Mouse (Mus musculus) c-Kit-positive CD71-negative TER-119-negative erythroid progenitor cells, embryonic 14.5 days (primary cell): ENCODE results near the gene Ptbp3.
A peak's percentile ranks its signal among the peaks of the same experiment; 100 is the strongest.

Experiments
- DNase-seq: peaks from one replicate; pipeline ENCODE4 v3.0.0-alpha.2; 2013; ENCODE audit warnings: low read depth

Gene Ptbp3

DNA sequence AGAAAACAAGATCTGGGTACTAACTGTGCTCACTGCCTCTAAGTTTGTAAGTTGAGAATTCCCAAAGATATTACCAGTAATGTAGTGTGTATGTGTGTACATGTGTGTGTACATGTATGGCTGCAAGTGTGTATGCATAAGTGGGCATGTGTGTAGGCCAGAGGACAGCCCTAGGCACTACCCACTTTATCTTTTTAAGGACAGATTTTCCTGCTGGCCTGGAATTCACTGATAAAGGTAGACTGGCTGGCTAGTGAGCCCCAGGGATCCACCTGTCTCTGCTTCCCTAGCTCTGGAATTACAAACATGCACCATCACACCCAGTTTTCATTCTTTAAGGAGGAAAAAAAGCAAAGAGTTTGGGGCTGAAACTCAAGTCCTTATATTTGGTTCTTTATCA, 6.0 kb upstream of the Ptbp3 start:
- DNase-seq, result no peak

DNA sequence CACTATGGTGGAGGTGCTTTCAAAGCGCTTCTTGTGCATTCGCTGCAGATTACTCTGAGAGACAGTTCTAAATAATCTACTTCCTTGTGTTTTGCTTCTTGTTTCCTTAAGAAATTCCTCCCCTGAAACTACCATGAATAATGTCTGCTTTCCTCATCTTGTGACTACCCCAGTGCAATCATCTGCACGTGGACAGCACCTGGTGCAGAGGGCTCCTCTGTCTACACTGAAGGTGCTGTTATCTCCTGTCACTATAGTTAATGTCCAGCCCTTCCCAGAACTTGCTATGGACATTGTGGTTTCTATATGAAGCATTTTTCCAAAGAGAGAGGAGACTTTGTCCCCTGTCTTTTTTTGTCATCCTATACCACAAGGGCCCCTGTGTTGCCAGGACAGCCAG, 4.4 kb upstream of the Ptbp3 start:
- DNase-seq, result no peak

DNA sequence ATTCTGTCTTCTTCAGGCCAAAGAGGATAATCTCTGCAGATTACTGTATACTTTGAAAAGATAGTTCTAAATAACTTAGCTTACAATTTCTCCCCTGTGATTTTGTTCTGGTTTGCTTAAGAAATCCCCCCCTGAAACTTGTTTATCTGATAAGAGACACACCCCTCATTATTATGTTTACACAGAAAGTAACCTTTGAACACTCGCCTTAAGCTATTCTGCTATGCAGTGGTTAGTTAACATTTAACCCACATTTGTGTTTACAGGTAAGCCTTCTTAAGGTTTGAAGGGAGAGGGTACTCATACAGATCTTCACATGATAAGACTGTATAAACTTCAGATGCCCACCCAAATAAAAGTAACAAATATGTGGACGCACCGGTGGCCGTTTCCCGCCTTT, 3.7 kb upstream of the Ptbp3 start:
- DNase-seq, result no peak

DNA sequence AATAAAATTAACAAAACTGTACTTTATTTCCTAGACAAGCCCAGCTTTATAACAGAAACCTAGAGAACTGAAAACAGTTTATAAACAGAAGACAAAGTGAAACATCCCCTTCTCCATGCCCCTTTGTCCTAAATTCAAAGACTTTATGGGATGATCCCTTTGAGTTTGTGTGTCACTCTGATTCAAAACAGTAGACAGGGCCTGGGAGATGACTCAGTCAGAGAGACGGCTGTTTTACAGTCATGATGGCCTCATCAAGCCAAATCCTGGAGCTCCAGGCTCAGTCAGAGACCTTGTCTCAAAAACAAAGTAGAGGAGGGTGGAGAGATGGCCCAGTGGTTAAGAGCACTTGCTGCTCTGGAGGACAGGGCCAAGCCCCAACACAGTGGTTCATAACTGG, 2.7 kb upstream of the Ptbp3 start:
- no peak for DNase-seq

DNA sequence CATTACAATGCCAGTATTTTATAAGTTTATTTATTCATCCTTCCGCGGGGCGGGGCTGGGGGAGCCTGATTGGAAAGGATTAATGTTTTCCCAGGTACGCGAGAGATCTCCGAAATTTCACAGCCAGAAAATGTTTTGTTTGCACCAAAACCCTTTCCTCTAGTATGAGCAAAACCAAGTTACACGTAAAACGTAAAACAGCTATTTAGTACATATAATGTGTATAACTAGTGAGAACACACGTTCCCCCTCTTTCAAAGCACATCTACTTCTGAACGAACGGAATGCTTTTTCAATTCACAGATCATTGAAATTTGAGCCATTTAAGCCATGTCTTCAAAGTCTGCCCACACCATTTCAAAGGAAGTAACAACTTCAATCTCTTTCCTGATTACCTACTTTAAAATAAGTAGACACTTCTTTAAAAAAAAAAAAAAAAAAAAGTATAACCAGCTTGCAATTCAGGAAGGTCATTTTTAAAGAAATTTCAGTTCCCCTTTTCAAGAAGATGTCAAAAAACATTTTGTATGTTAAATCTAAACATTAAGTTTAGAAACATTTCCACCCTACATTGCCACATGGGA, 905 bp upstream of the Ptbp3 start:
- no peak for DNase-seq

GRCm38 (mm10) chr4:59548560-59549174, 497 bp downstream of the Ptbp3 start:
- peak; percentile 62 for DNase-seq

GRCm38 (mm10) chr4:59548011-59548559, 1.1 kb downstream of the Ptbp3 start:
- no peak for DNase-seq

GRCm38 (mm10) chr4:59547136-59547889, 1.9 kb downstream of the Ptbp3 start:
- no peak for DNase-seq

DNA sequence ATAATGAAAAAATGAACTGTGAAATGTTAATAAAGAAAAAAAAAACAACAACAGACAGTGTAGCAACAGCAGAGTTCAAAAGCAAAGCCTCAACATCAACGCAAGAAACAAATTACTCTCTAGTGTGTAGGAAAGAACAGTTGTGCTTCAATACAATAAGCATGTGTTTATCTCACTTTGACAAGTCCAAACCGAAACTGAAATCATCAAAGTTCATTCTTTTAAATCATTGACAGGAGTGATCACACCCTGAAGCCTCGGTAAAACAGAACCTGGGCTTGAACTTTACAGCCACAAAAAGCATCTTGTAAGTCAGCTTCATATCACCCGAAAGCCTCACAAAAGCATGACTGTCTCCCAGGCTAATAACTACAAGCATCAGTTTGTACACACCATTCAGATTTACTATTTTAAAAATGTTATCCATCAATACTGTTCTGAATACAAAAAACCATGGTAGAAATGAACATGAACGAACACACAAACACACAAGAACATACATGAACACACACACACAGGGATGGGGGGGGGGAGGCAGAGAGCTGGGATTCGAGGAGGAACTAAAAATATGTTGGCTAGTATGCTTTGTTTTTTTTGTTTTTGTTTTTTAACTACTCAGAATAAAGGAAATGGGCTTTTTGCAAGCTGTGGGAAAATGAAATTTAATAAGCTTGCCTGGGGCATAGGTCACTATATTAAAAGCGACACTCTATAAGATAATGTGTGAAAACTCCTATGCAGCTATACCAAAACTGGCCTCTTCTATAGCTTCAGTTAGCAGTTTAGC, 2.7 kb downstream of the Ptbp3 start:
- DNase-seq, result no peak

DNA sequence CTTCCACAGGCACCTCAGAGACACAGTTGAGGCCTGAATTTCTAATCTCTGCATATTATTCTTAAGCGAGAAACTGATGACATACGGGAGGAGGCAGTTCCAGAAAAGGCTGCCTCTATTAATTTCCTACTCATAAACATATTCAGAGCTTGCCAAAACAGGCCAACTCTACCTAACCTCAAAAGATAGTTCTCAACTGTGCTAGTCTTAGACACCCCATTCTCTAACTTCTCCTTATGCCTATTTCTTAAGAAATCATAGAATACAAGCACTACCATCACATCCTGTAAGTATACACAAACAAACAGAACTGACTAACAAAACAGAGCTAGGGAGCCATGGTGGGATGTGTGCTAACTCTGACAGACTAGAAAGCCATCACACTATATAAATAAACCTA, 4.5 kb downstream of the Ptbp3 start:
- DNase-seq, result no peak

DNA sequence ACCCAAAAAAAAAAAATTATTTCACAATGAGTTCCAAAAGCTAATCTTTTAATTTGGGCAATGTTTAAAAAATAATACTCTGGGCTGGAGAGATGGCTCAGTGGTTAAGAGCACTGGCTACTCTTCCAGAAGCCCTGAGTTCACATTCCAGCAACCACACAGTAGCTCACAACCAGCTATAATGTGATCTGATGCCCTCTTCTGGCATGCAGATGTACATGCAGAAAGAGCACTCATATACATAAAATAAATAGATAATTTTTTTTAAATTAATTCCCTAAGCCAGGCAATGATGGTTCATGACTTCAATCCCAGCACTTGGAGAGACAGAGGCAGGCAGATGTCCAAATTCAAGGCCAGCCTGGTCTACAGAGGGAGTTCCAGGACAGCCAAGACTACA, 6.2 kb downstream of the Ptbp3 start:
- DNase-seq, result no peak

- DNase-seq, result no peak
Observed at GRCm38 (mm10) chr4:59536281-59536680, 12.9 kb downstream of the Ptbp3 start.

DNA sequence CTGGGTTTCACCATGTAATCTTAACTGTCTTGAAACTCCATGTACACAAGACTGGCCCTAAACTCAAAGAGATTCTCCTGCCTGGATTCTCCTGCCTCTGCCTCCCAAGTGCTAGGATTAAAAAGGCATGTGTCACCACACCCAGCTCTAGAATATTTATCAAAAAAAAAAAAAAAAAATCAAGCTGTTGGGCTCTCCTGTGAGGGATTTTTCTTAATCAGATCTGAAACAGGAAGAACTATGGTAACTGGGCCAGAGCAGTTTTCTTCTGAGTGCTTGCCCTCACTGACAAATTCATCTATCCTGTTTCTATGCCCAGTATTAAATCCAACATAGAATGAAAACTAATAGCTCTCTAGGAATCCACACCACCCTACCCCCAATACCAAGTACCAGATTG, 13.5 kb downstream of the Ptbp3 start:
- no peak for DNase-seq

GRCm38 (mm10) chr4:59533268-59533667, 15.9 kb downstream of the Ptbp3 start:
- no peak for DNase-seq

DNA sequence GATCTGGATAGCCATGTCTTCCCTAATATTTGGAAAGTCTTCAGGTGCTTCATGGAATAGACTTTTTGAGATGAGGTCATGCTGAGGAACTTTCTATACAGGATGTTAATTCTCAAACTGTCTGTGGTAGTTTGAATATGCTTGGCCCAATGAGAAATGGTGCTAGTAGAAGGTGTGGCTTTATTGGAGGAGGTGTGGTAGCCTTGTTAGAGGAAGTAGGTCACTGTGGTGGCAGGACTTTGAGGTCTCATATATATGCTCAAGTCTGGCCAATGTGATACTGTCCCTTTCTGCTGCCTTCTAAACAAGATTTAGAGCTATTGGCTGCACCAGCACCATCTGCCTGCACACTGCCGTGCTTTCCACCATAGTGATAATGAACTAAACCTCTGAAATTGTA, 18.0 kb downstream of the Ptbp3 start:
- DNase-seq, result no peak

DNA sequence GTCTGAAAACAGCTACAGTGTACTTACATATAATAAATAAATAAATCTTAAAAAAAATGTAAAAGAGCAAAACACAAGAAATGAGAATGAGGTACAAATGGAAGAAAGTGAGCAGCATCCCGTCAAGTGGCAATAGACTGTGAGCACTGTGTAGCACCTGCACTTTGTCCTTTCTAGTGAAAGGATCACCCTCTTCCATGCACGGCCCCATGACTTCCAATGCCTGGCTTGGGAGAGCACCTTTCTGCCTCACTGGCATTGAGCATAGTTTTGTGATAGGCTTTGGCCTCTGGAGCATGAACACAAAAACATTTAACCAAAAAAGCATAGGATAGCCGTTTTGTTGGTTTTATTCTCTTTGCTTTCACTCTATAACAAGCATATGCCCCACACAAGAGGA, 21.7 kb downstream of the Ptbp3 start:
- DNase-seq, result no peak

DNA sequence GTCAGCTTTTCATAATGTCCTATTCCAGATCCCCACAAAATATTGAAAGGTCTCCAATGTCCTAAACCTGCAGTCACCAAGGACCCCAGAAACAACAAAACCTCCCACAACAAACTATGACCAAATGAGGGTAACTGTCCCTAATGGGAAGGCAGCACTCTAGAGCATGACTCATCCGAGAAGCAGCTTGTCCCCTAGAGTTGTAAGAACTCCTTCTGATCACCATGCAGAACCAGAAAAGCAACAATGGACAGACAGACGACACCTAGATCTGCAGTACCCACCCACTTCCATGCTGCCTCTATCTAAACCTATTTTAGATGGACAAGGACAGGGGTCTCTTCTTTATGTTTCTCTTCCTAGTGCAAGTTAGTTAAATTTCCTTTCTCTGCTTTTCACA, 22.4 kb downstream of the Ptbp3 start:
- no peak for DNase-seq

GRCm38 (mm10) chr4:59524875-59525274, 24.3 kb downstream of the Ptbp3 start:
- DNase-seq, result no peak

DNA sequence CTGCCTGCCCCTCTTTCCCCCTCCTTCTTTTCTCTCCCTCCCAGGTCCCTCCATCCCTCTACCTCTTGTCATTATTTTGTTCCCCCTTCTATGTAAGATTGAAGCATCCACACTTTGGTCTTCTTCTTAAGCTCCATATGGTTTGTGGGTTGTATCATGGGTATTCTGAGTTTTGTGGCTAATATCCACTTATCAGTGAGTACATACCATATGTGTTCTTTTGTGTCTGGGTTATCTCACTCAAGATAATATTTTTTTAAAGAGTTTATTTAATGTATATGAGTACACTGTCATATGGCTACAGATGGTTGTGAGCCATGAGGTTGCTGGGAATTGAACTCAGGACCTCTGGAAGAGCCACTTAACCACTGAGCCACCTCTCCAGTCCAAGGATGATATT, 38.8 kb downstream of the Ptbp3 start:
- no peak for DNase-seq

DNA sequence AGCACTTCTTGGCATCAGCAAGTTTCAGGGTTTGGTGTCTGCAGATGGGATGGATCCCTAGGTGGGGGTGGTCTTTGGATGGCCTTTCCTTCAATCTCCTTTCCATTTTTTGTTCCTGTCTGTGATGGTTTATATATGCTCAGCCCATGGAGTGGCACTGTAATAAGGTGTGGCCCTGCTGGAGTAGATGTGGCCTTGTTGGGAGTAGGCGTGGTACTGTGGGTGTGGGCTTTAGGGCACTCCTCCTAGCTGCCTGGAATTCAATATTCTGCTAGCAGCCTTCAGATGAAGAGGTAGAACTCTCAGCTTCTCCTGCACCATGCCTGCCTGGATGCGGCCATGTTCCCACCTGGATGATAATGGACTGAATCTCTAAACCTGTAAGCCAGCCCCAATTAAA, 39.6 kb downstream of the Ptbp3 start:
- DNase-seq, result no peak

DNA sequence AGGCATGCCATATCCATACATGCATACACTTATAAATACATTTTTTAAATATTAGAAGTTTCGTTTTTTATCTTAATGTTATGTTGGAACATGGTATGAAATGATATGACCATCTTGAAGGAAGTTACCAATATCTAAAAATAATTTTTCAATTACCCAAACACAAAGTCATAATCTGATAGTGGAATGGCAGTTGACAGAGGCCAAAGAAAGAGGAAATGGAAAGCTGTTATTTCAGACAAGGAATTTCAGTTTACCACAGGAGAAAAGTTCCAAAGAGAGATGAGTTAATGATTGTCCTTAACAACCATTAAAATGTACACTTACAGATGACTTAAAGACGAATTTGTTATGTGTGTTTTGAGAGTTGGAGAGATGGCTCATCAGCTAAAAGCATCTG, 41.4 kb downstream of the Ptbp3 start:
- no peak for DNase-seq

DNA sequence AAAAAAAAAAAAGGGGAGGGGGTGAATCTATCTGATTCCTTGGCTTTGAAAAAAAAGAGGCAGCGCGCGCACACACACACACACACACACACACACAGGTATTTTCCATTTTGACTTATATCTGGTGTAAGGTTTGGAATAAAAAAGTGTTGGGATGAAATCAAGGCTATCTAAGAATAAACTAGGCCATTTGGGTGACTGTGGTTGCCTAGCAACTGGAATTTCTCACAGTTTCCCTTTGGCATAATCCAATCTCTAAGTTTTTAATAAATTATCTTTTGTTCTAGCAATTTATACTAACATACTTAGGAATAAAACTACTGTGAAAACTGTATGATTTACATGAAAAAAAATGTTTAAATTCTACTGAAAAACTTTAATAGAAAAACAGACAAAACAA, 42.5 kb downstream of the Ptbp3 start:
- DNase-seq, result no peak

- DNase-seq, result no peak
Observed at GRCm38 (mm10) chr4:59505481-59505880, 43.7 kb downstream of the Ptbp3 start.
